Mouse (Mus musculus) stomach, postnatal 0 days (tissue): Measurements from ENCODE around the gene Nmnat1.

Source experiments
- CTCF ChIP-seq: IDR thresholded peaks from 2 replicates; pipeline ENCODE4 v1.5.1; 2016; ENCODE audit warnings: antibody characterized with exemption, low read depth, mild to moderate bottlenecking, moderate library complexity
- EP300 ChIP-seq: optimal IDR thresholded peaks from 2 replicates; pipeline ENCODE3; 2016; ENCODE audit warnings: antibody characterized with exemption

- TF ChIP-seq EP300 (no peak), CTCF (no peak)
These were observed 30.1 kb downstream of the Nmnat1 start, which contains the start of gene Rbp7 for GRCm38 (mm10) chr4:149454879-149455278.
